Mouse (Mus musculus) MEL (cell line): ENCODE results near the gene Rps6kc1. TPM values are rescaled to one million over a fixed set of nuclear protein-coding genes. Genes with fewer than 3 reads are reported as not detected.
A peak's percentile ranks its signal among the peaks of the same experiment; 100 is the strongest.

Experiments used
- DNase-seq: peaks from one replicate; pipeline ENCODE4 v3.0.0; 2011; ENCODE audit warnings: low read depth, low spot score
- H3K27ac ChIP-seq: 2 replicates; pipeline ENCODE4 v1.5.1; 2012; ENCODE audit warnings: low read depth, mild to moderate bottlenecking, control low read depth, low read length, moderate library complexity; ENCODE audit not compliant: control insufficient read depth
- H3K27me3 ChIP-seq, 2 experiments: fragments of 150-350 bp in 1 of 2; sonication (generic) in 1 of 2; 2 replicates each; pipeline ENCODE4 v1.6.1; 2012; ENCODE audit warnings: low read length in 2 of 2, mild to moderate bottlenecking in 2 of 2, improper control_type of control experiment in 1 of 2, moderate library complexity in 1 of 2; ENCODE audit not compliant: insufficient read depth in 2 of 2, control insufficient read depth in 1 of 2
- H3K36me3 ChIP-seq, 2 experiments: 2 replicates each; pipeline ENCODE4 v1.6.1; 2012 to 2014; ENCODE audit warnings: low read length in 2 of 2, improper control_type of control experiment in 1 of 2, inconsistent platforms in 1 of 2, mild to moderate bottlenecking in 1 of 2; ENCODE audit not compliant: insufficient read depth in 2 of 2, control insufficient read depth in 1 of 2
- H3K4me1 ChIP-seq, 2 experiments: fragments of 150-350 bp in 1 of 2; sonication (generic) in 1 of 2; 2 replicates each; pipeline ENCODE4 v1.6.1; 2012; ENCODE audit warnings: low read length in 2 of 2, improper control_type of control experiment in 1 of 2, mild to moderate bottlenecking in 1 of 2; ENCODE audit not compliant: insufficient read depth in 2 of 2, control insufficient read depth in 1 of 2
- H3K4me3 ChIP-seq, 2 experiments: fragments of 150-350 bp in 1 of 2; sonication (generic) in 1 of 2; 2 replicates each; pipeline ENCODE4 v1.5.1; 2012; ENCODE audit warnings: low read depth in 2 of 2, low read length in 2 of 2, mild to moderate bottlenecking in 2 of 2, moderate library complexity in 2 of 2, control low read depth in 1 of 2, improper control_type of control experiment in 1 of 2; ENCODE audit not compliant: control insufficient read depth in 1 of 2, insufficient read depth in 1 of 2
- H3K79me2 ChIP-seq: 2 replicates; pipeline ENCODE4 v1.6.1; 2012; ENCODE audit warnings: mild to moderate bottlenecking, low read length, moderate library complexity; ENCODE audit not compliant: control insufficient read depth, poor library complexity, insufficient read depth
- H3K9ac ChIP-seq: 2 replicates; pipeline ENCODE4 v1.6.1; 2012; ENCODE audit warnings: low read depth, mild to moderate bottlenecking, control low read depth, low read length, moderate library complexity; ENCODE audit not compliant: control insufficient read depth, poor library complexity, severe bottlenecking
- H3K9me3 ChIP-seq: fragments of 150-350 bp; sonication (generic); replicated peaks from 2 replicates; pipeline ENCODE4 v1.6.1; 2012; ENCODE audit warnings: mild to moderate bottlenecking, low read length, improper control_type of control experiment, moderate library complexity; ENCODE audit not compliant: insufficient read depth
- BHLHE40 ChIP-seq: IDR thresholded peaks from 2 replicates; pipeline ENCODE4 v1.6.1; 2012; ENCODE audit warnings: low read depth, mild to moderate bottlenecking, inconsistent platforms, low read length, improper control_type of control experiment, borderline replicate concordance
- CTCF ChIP-seq, 3 experiments: IDR thresholded peaks in 2 of 3; conservative IDR thresholded peaks in 1 of 3; 2 replicates each; pipeline ENCODE4 v1.5.1; 2011 to 2012; ENCODE audit warnings: low read length in 3 of 3, low read depth in 2 of 3, mild to moderate bottlenecking in 2 of 3, improper control_type of control experiment in 1 of 3, inconsistent platforms in 1 of 3, mixed read lengths in 1 of 3, moderate library complexity in 1 of 3; ENCODE audit not compliant: control insufficient read depth in 1 of 3, insufficient read depth in 1 of 3, poor library complexity in 1 of 3, severe bottlenecking in 1 of 3
- E2F4 ChIP-seq: IDR thresholded peaks from 2 replicates; pipeline ENCODE4 v1.6.1; 2011; ENCODE audit warnings: low read depth, low read length, improper control_type of control experiment, borderline replicate concordance
- ELF1 ChIP-seq: IDR thresholded peaks from 2 replicates; pipeline ENCODE4 v1.6.1; 2014; ENCODE audit warnings: low read depth, mild to moderate bottlenecking, inconsistent platforms, low read length, improper control_type of control experiment, moderate library complexity
- ETS1 ChIP-seq: IDR thresholded peaks from 2 replicates; pipeline ENCODE4 v1.6.1; 2012; ENCODE audit warnings: low read depth, mild to moderate bottlenecking, inconsistent platforms, low read length, improper control_type of control experiment, moderate library complexity
- GABPA ChIP-seq: IDR thresholded peaks from 2 replicates; pipeline ENCODE4 v1.6.1; 2012; ENCODE audit warnings: low read depth, mild to moderate bottlenecking, inconsistent platforms, low read length, improper control_type of control experiment, moderate library complexity
- GATA1 ChIP-seq: IDR thresholded peaks from 2 replicates; pipeline ENCODE4 v1.6.1; 2011; ENCODE audit warnings: low read depth, low read length, improper control_type of control experiment
- HCFC1 ChIP-seq: IDR thresholded peaks from 2 replicates; pipeline ENCODE4 v1.6.1; 2012; ENCODE audit warnings: low read depth, mild to moderate bottlenecking, inconsistent platforms, low read length, improper control_type of control experiment, moderate library complexity
- KAT2A ChIP-seq: conservative IDR thresholded peaks from 2 replicates; pipeline ENCODE4 v1.6.1; 2012; ENCODE audit warnings: low read depth, low read length, improper control_type of control experiment, inconsistent platforms
- MAFK ChIP-seq: IDR thresholded peaks from 2 replicates; pipeline ENCODE4 v1.6.1; 2011; ENCODE audit warnings: low read depth, mild to moderate bottlenecking, low read length, improper control_type of control experiment, borderline replicate concordance
- MAX ChIP-seq: IDR thresholded peaks from 2 replicates; pipeline ENCODE4 v1.6.1; 2011; ENCODE audit warnings: low read length, improper control_type of control experiment
- MAZ ChIP-seq: IDR thresholded peaks from 2 replicates; pipeline ENCODE4 v1.6.1; 2012; ENCODE audit warnings: low read depth, mild to moderate bottlenecking, inconsistent platforms, low read length, improper control_type of control experiment
- MEF2A ChIP-seq: IDR thresholded peaks from 2 replicates; pipeline ENCODE4 v1.6.1; 2014; ENCODE audit warnings: low read depth, mild to moderate bottlenecking, inconsistent platforms, low read length, improper control_type of control experiment; ENCODE audit not compliant: poor library complexity, insufficient replicate concordance, severe bottlenecking; ENCODE audit errors: extremely low read depth
- MXI1 ChIP-seq: IDR thresholded peaks from 2 replicates; pipeline ENCODE4 v1.6.1; 2011; ENCODE audit warnings: mild to moderate bottlenecking, low read depth, low read length, improper control_type of control experiment
- MYB ChIP-seq: IDR thresholded peaks from 2 replicates; pipeline ENCODE4 v1.6.1; 2011; ENCODE audit warnings: mild to moderate bottlenecking, low read depth, low read length, improper control_type of control experiment
- MYC ChIP-seq: IDR thresholded peaks from 2 replicates; pipeline ENCODE4 v1.6.1; 2011; ENCODE audit warnings: low read depth, mild to moderate bottlenecking, low read length, improper control_type of control experiment, moderate library complexity
- NRF1 ChIP-seq: IDR thresholded peaks from 2 replicates; pipeline ENCODE4 v1.6.1; 2014; ENCODE audit warnings: low read depth, mild to moderate bottlenecking, inconsistent platforms, low read length, improper control_type of control experiment, moderate library complexity; ENCODE audit not compliant: poor library complexity, insufficient read depth, severe bottlenecking
- POLR2A ChIP-seq, 2 experiments: IDR thresholded peaks; 2 replicates each; pipeline ENCODE4 v1.6.1; 2011 to 2012; ENCODE audit warnings: low read length in 2 of 2, mild to moderate bottlenecking in 2 of 2, control low read depth in 1 of 2, improper control_type of control experiment in 1 of 2, low read depth in 1 of 2, moderate library complexity in 1 of 2; ENCODE audit not compliant: control insufficient read depth in 1 of 2, insufficient read depth in 1 of 2, poor library complexity in 1 of 2
- POLR2AphosphoS2 ChIP-seq: IDR thresholded peaks from 2 replicates; pipeline ENCODE4 v1.6.1; 2011; ENCODE audit warnings: low read length, improper control_type of control experiment
- POLR2AphosphoS5 ChIP-seq: IDR thresholded peaks from 2 replicates; pipeline ENCODE4 v1.6.1; 2012; ENCODE audit warnings: low read depth, borderline replicate concordance, mild to moderate bottlenecking, inconsistent platforms, low read length, moderate library complexity, mixed read lengths
- RAD21 ChIP-seq: IDR thresholded peaks from 2 replicates; pipeline ENCODE4 v1.6.1; 2011; ENCODE audit warnings: mild to moderate bottlenecking, low read depth, low read length, improper control_type of control experiment
- RCOR1 ChIP-seq: IDR thresholded peaks from 2 replicates; pipeline ENCODE4 v1.6.1; 2012; ENCODE audit warnings: low read depth, mild to moderate bottlenecking, inconsistent platforms, low read length, improper control_type of control experiment
- SIN3A ChIP-seq: IDR thresholded peaks from 2 replicates; pipeline ENCODE4 v1.6.1; 2012; ENCODE audit warnings: low read length, improper control_type of control experiment, inconsistent platforms
- SMC3 ChIP-seq: IDR thresholded peaks from 2 replicates; pipeline ENCODE4 v1.6.1; 2011; ENCODE audit warnings: low read depth, low read length, improper control_type of control experiment
- TCF12 ChIP-seq: IDR thresholded peaks from 2 replicates; pipeline ENCODE4 v1.6.1; 2014; ENCODE audit warnings: low read depth, mild to moderate bottlenecking, inconsistent platforms, low read length, improper control_type of control experiment, moderate library complexity
- USF1 ChIP-seq: IDR thresholded peaks from 2 replicates; pipeline ENCODE4 v1.6.1; 2014; ENCODE audit warnings: low read depth, mild to moderate bottlenecking, inconsistent platforms, low read length, improper control_type of control experiment, moderate library complexity
- USF2 ChIP-seq, 2 experiments: IDR thresholded peaks; 2 replicates each; pipeline ENCODE4 v1.6.1; 2011 to 2012; ENCODE audit warnings: improper control_type of control experiment in 2 of 2, low read length in 2 of 2, borderline replicate concordance in 1 of 2, inconsistent platforms in 1 of 2, low read depth in 1 of 2, mild to moderate bottlenecking in 1 of 2; ENCODE audit not compliant: insufficient read depth in 1 of 2
- ZC3H11A ChIP-seq: IDR thresholded peaks from 2 replicates; pipeline ENCODE4 v1.6.1; 2012; ENCODE audit warnings: low read depth, mild to moderate bottlenecking, inconsistent platforms, low read length, improper control_type of control experiment
- ZKSCAN1 ChIP-seq: IDR thresholded peaks from 2 replicates; pipeline ENCODE4 v1.6.1; 2012; ENCODE audit warnings: low read depth, mild to moderate bottlenecking, inconsistent platforms, low read length, improper control_type of control experiment, moderate library complexity
- ZMIZ1 ChIP-seq: IDR thresholded peaks from 2 replicates; pipeline ENCODE4 v1.6.1; 2012; ENCODE audit warnings: low read depth, mild to moderate bottlenecking, inconsistent platforms, low read length, improper control_type of control experiment, moderate library complexity
- polyA plus RNA-seq, 2 experiments: library from polyadenylated mRNA; stranded (reverse) in 1 of 2; unstranded in 1 of 2; fragments of >175 nt in 1 of 2; fragments of >200 nt in 1 of 2; gene quantifications; 2 replicates each; pipeline versions ENCODE4 v1.2.1 to v1.2.4; 2012; ENCODE audit warnings: low replicate concordance in 2 of 2, low read depth in 1 of 2; ENCODE audit not compliant: insufficient read length in 2 of 2, insufficient read depth in 1 of 2, missing spikeins in 1 of 2
- total RNA-seq: library from RNA; depleted of rRNA; stranded (reverse); fragments of 300-350 nt; gene quantifications from 2 replicates; pipeline ENCODE4 v1.2.3, GENCODE M21; 2012

Gene Rps6kc1
- total and polyA plus RNA-seq, 3 experiments = 26.2 to 26.5 TPM; not detected in 1

- Histone ChIP-seq H3K36me3 (peaks cover 2 to 9% of the 10 kb centered on the region in 2 experiments), H3K9ac (no peak overlapping the region), H3K9me3 (no peaks in the 10 kb centered on the region), H3K27me3 (no peaks in the 10 kb centered on the region), H3K27ac (no peak overlapping the region), H3K79me2 (no peaks in the 10 kb centered on the region), H3K4me3 (no peak overlapping the region), H3K4me1 (peaks cover 4 to 11% of the 10 kb centered on the region in 2 experiments; a peak in 3 of 4 replicates)
- TF ChIP-seq MAFK = no peak
- no peak for TF ChIP-seq MAX
- no peak for TF ChIP-seq USF1
- TF ChIP-seq E2F4 = no peak
- no peak for TF ChIP-seq USF2 (IDR thresholded peaks at IDR 0.05; ENCODE audit: borderline replicate concordance in 1 of 2, insufficient read depth in 1 of 2, low read depth in 1 of 2, low read length in 2 of 2)
- no peak for TF ChIP-seq TCF12
- TF ChIP-seq MYB = no peak
- no peak for TF ChIP-seq MXI1
- DNase-seq = no peak
These were observed 35.8 kb downstream of the Rps6kc1 start for GRCm38 (mm10) chr1:190875751-190876150.

- Histone ChIP-seq H3K4me1 (peaks cover 4 to 11% of the 10 kb centered on the region in 2 experiments; a peak in 3 of 4 replicates), H3K9ac (no peak overlapping the region), H3K27ac (peak overlapping the region; percentile 2; the same call in 1 of the 2 replicates), H3K4me3 (no peak overlapping the region), H3K9me3 (no peaks in the 10 kb centered on the region), H3K79me2 (no peaks in the 10 kb centered on the region), H3K36me3 (peaks cover 2 to 9% of the 10 kb centered on the region in 2 experiments), H3K27me3 (no peaks in the 10 kb centered on the region)
- peak; percentile 72 for DNase-seq
- TF ChIP-seq POLR2AphosphoS5 (no peak), NRF1 (no peak), MEF2A (no peak), CTCF (IDR thresholded peaks at IDR 0.05 in 2 of 3, conservative IDR thresholded peaks at IDR 0.05 in 1 of 3; ENCODE audit: control insufficient read depth in 1 of 3, insufficient read depth in 1 of 3, low read depth in 2 of 3, low read length in 3 of 3, poor library complexity in 1 of 3, severe bottlenecking in 1 of 3) (no peak), BHLHE40 (no peak), MAZ (no peak), USF2 (IDR thresholded peaks at IDR 0.05; ENCODE audit: borderline replicate concordance in 1 of 2, insufficient read depth in 1 of 2, low read depth in 1 of 2, low read length in 2 of 2) (no peak), GABPA (no peak), SIN3A (no peak), SMC3 (no peak), USF1 (no peak), E2F4 (no peak), GATA1 (peak; percentile 49; the same call in 1 of the 2 replicates), MYC (peak; percentile 88), POLR2AphosphoS2 (no peak), KAT2A (no peak), MAX (peak; percentile 65), ZMIZ1 (no peak), RAD21 (no peak), MYB (no peak), ZKSCAN1 (no peak), MAFK (no peak), RCOR1 (no peak), ELF1 (no peak), HCFC1 (no peak), POLR2A (IDR thresholded peaks at IDR 0.05; ENCODE audit: control insufficient read depth in 1 of 2, insufficient read depth in 1 of 2, low read depth in 1 of 2, low read length in 2 of 2, poor library complexity in 1 of 2) (no peak), ZC3H11A (no peak), TCF12 (no peak), ETS1 (peak; percentile 61)
These were observed 36.5 kb downstream of the Rps6kc1 start for GRCm38 (mm10) chr1:190875089-190875488.
